Mouse (Mus musculus): ENCODE data around the gene Tcte2.
"Not testable (repeated sequence)": the region's sequence is repeated elsewhere in the genome, so short reads cannot be mapped to it uniquely, and the experiment has no call there.

The Tcte2 gene

DNA sequence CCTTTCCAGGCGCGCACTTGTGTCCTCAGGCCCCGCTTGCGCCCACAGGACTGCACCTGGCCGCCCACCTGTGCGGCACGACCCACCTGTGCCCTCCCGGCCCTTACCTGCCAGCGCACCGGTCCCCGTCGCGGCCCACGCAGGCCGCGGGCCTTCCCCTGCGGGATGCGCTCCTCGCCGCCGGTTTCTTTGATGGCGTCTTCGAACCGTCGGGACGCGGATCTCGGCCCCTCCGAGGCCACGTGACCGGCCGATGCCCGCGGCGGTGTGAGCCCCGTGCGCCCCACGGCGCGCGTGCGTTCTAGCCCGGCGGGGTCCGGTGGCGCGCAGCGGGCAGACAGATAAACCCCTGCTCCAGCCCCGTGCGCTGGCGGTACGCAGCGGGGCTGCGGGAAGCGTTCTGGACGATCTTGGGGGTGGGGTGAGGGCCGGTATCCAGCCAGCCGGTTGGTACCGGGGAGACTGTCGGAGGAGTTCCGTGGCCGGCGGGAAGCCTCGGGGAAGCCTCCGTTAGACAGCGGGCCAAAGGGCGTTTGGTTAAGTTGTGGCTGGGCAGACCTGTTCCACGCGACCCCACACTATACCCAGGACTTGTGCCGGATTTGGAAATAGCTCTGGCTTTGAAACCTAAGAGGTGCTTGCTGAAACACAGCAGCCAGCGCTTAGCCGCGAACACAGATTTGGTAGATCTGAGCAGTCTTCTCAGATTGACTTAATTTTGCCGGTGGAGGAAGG is at the start of gene Tcte2:
TSS of gene Tcte2 (minus strand) at position 647 of the 735 bp plus-strand sequence.
- DNase-seq (ENCODE audit: low read depth, low spot score): no peak

DNA sequence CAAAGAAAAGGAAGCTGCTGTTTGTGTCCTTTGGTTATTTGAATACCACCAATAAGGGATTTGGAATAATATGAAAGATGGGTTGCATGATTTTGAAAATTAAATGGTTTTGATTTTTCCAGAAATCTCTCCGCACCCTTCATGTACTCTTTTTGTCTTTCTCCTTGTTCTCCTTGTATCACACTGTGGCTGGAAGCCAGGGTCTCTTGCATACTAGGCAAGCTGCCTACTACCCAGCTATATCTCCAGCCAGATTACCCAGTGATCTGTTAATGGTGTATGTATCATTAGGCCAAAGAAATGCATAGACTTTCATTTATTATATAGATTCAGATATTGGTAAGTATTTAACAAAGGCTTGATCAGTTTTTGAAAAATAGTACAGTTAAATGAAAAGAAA is 44.4 kb upstream of the Tcte2 start:
- DNase-seq (ENCODE audit: low read depth, low spot score): no peak

- no peak for DNase-seq (ENCODE audit: low read depth, low spot score)
Observed at GRCm38 (mm10) chr17:13802836-13803408, 41.3 kb upstream of the Tcte2 start.

DNA sequence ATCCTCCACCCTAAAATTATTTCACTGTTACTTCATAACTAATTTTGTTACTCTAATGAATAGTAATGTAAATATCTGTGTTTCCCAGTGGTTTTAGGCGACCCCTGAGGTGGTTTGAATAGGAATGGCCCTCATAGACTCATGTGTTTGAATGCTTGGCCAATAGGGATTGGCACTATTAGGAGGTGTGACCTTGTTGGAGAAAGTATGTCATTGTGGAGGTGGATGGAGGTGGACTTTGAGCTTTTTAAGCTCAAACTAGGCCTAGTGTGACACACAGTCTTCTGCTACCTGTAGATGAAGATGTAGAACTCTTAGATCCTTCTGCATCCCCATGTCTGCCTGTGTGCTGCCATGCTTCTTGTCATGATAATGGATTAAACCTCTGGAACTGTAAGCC is 36.1 kb upstream of the Tcte2 start:
- DNase-seq (ENCODE audit: low read depth, low spot score): no peak

- DNase-seq (ENCODE audit: low read depth, low spot score): not testable (repeated sequence)
Observed at GRCm38 (mm10) chr17:13790033-13790432, 28.4 kb upstream of the Tcte2 start.

- DNase-seq (ENCODE audit: low read depth, low spot score): no peak
Observed at GRCm38 (mm10) chr17:13783469-13783868, 21.8 kb upstream of the Tcte2 start.

DNA sequence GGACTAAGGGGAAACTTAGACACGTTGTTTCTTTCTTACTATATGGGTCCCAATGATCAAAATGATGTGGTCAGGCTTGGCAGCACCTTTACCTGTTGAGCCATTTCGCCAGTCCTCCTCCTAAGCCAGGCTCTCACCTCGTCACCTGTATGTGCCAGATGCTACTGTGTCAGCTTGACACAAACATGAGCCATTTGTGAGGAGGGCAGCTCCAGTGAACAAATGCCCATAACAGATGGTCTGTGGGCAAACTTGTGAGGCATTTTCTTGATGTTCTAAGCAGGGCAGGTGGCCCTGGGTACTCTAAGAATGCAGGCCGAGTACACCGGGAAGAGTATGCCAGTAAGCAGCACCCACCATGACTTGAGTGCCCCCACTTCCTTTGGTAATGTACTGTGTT is 20.3 kb upstream of the Tcte2 start:
- DNase-seq (ENCODE audit: low read depth, low spot score): no peak

DNA sequence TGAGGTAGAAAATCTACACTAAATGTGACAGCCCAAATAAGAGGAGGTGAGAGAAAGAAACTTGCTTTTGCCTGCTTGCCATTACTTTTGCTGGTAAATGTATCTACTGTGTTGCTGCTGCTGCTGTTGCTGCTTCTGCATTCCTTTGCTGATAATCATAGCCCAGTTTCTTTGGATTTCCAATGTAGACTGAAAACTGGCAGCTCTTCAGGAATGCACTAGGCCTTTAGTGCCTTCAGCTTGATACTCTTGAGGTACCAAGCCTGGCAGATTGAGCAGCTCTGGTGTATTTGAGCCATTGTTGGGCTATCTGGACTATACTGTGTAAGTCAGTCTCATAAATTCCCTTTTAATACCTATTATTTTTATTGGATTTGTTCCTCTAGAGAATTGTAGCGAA is 17.2 kb upstream of the Tcte2 start:
- no peak for DNase-seq (ENCODE audit: low read depth, low spot score)

DNA sequence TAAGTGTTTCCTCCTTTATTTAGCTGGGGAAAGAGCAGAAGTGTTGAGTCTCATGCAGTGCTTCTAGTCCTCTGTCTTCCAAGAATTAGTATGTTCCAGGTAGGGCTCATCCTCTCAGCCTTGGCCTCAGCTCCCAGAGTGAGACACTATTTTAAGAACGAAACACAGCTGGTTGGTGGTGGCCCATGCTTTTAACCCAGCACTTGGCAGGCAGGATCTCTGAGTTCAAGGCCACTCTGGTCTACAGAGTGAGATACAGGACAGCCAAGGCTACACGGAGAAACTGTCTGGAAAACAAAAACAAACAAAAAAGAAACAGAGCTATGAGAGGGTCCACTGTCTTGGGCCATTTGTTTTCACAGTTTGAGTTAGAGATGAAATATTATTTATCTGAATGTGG is 16.1 kb upstream of the Tcte2 start:
- no peak for DNase-seq (ENCODE audit: low read depth, low spot score)

- no peak for DNase-seq (ENCODE audit: low read depth, low spot score)
Observed at GRCm38 (mm10) chr17:13769256-13769655, 7.6 kb upstream of the Tcte2 start.

- DNase-seq (ENCODE audit: low read depth, low spot score): no peak
Observed at GRCm38 (mm10) chr17:13768531-13768930, 6.9 kb upstream of the Tcte2 start.

DNA sequence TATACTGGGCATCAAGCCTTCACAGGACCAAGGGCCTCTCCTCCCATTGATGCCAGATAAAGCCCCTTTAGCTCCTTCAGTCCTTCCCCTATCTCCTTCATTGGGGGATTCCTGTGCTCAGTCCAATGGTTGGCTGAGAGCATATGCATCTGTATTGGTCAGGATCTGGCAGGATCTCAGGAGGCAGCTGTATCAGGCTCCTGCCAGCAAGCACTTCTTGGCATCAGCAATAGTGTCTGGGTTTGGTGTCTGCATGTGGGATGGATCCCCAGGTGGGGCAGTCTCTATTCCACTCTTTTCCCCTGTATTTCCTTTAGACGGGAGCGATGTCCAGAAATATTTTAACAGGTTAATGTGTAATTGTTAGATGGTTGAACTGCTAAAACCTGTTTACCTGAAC is 3.3 kb upstream of the Tcte2 start:
- not testable (repeated sequence) for DNase-seq (ENCODE audit: low read depth, low spot score)

DNA sequence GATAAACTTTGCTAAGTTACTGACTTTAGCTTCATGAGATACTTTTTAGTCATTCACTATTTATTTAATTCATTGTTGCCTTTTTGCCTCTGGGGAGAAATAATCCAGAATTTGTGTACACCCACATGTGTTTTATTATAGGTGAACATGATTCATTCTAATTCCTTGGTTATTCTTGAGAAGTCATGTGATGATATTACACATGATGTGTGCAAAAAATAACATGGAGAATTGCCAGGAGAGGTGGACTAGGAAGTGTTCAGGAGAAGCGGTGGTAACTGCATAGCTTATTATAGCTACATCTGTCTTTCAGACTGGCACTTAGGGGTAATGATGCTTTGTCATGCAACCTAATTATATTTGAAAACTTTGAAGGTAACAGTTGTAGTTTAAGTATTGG is 2.2 kb upstream of the Tcte2 start:
- no peak for DNase-seq (ENCODE audit: low read depth, low spot score)

- DNase-seq (ENCODE audit: low read depth, low spot score): no peak
Observed at GRCm38 (mm10) chr17:13760675-13761178, 898 bp downstream of the Tcte2 start.

GRCm38 (mm10) chr17:13759853-13760627 is 1.6 kb downstream of the Tcte2 start, which contains the start of gene Afdn:
Gene Afdn (plus strand): TSS chr17:13760539.
- DNase-seq (ENCODE audit: low read depth, low spot score): no peak

DNA sequence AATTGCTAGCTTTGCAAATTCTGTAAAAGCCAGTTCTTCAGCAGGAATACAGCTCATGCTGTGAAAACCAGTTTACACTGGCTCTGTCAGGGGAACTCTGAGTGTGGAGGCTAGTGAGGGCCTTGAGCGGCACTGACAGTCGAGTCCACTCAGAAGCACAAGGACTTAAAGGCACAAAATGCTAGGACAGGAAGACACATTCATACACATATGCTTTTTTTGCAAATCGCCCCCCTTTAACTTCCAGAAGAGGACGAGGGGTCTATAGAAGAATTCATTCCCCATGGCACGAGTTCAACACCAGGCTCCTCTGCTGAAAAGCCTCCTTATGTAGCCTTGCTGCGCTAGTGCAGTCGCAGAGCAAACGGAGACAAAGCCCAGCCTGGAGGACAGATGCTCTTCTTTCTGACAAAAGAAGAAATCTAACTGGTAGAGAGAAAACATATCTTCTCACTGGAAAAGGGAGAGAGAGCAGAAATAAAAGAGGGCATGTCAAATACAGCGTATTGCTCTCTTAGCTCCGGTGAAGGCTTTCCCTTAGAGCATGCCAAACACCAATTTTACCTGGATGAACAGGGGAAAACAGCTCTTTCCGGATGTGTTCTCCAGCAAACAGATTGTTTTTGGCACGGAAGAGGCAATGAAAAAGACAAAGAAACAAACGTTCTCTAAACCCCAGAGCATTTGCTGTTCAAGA is 2.3 kb downstream of the Tcte2 start:
- DNase-seq (ENCODE audit: low read depth, low spot score): no peak

DNA sequence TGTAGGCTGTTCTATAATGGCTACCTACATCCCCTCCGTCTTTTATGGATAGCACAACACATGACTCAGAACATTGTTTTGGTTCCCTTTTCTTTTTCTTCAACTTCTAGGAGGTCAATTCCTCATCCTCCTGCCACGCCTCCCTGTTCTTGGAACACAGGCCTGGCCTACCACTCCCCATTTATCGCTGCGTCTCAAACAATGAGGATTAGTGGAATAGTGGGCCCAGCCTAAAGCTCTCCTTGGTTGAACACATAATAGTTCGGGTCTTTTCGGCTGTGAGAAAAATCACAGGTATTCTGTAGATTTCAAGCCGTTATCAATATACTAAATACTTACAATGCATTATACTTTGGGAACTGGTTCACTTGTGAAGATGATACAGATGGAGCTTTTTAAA is 3.0 kb downstream of the Tcte2 start:
- DNase-seq (ENCODE audit: low read depth, low spot score): no peak

DNA sequence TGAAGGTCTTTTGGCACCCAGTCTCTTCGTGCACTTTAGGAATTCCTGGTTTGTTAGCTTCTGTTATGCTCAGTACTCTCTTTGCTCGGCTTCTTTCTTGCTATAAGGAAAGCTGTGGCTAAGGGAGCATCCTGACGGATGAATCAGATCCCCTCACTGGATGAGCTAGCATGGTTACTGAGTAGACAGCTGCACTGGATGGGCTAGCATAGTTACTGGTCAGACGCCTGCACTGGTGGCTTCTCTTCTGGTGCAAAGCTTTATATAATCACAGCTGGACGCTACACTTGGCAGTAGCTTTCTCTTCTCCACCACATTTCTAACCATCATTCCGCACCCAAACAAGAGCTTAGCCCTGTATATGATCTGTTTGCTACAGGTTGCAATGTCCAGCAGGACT is 6.7 kb downstream of the Tcte2 start:
- no peak for DNase-seq (ENCODE audit: low read depth, low spot score)

GRCm38 (mm10) chr17:13753918-13754317 is 7.7 kb downstream of the Tcte2 start:
- DNase-seq (ENCODE audit: low read depth, low spot score): no peak

GRCm38 (mm10) chr17:13749027-13749426 is 12.6 kb downstream of the Tcte2 start:
- DNase-seq (ENCODE audit: low read depth, low spot score): no peak

DNA sequence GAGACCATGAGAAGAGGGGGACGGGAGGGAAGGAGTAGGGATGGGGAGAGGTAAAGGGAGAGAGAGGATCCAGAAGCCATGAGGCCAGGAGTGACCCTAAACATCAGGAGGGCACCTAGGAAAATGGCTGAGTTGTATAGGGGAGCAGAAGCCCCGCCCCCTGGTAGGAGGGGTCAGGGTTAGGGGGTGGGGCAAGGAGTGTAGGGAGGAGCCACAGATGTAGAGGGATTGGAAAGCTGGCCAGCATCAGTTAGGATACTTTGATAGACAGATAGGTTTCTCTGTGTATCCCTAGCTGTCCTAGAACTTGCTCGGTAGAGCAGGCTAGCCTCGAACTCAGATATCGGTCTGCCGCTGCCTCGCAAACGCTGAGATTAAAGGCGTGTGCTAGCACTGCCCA is 13.9 kb downstream of the Tcte2 start:
- DNase-seq (ENCODE audit: low read depth, low spot score): no peak

- DNase-seq (ENCODE audit: low read depth, low spot score): no peak
Observed at GRCm38 (mm10) chr17:13746330-13746729, 15.3 kb downstream of the Tcte2 start.

All from c-Kit-negative CD71-positive TER-119-positive erythroid progenitor cells, embryonic 14.5 days (primary cell).